Mouse (Mus musculus) megakaryocyte progenitor cell, adult 5-6 weeks (primary cell): ENCODE measurements around the gene Gm9780. TPM values are rescaled to one million over a fixed set of nuclear protein-coding genes. Genes with fewer than 3 reads are reported as not detected.
"Not testable (repeated sequence)": the region's sequence is repeated elsewhere in the genome, so short reads cannot be mapped to it uniquely, and the experiment has no call there.

Source experiments
- ATAC-seq: replicated peaks from 2 replicates; pipeline ENCODE4 v1.8.0; 2016; ENCODE audit warnings: mild to moderate bottlenecking, moderate TSS enrichment, inconsistent platforms; ENCODE audit not compliant: poor library complexity
- total RNA-seq, 2 experiments: library from RNA; stranded (forward) in 1 of 2; stranded (reverse) in 1 of 2; fragments of 157-497, 149-512 nt in 1 of 2; fragments of 200-1000 nt in 1 of 2; gene quantifications; 2 replicates each; pipeline versions ENCODE4 v1.2.3 to v1.2.4; 2015 to 2017

Gene Gm9780
- total RNA-seq, 2 experiments from 2014 or later, result not detected

DNA sequence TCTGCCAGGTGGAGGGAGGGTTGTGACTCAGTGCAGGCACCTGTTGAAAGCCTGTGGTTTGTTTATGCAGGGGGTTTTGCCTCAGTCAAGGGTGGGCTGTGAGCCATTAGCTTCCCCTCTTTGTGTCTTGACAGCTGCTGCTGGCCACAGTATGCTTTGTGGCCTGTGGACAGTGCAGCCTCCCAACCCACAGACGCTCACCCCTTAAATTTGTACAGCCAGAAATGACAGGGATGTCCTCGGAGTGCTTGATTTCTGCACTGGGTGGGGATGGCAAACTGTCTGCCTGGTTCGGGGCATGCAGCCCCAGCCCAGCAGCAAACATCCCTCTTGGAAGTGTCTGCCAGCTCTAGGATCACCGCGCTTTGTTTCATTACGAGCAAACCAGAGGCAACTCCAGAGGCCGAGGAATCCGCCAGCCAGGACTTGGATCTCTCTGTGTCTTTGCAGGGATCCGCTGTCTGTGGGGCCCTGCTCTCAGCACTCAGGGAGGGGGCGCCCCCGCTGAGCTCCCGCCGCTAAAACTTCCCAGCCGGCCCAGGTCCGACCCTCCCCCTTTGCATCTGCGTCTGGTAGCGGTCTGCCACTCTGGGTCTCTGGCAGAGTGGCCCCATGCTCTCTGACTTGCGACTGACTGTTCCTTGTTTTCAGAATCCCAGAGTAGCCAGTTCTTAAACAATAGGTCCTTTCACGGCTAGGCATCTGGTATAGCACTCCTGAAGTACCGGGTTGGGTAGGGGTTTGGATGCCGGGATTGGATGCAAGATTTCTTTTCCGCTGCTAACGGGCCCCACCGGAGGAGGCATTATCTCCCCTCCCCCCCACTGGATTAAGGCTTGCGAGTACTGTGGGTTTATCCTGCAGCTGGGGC is 63.9 kb downstream of the Gm9780 start, which contains the start of gene Duxbl1:
Gene Duxbl1 (plus strand): TSS at position 207 of the 871 bp plus-strand sequence.
- ATAC-seq, result not testable (repeated sequence)

Other genes with a start within 250 kb of the Gm9780 start
- 36.5 and 37.1 TPM in 2 replicates for gene Anxa11, start 200.6 kb downstream of the Gm9780 start, total RNA-seq (2015)
- gene Anxa11, start 200.6 kb downstream of the Gm9780 start, total RNA-seq (2017), result 7.3 and 8.1 TPM in 2 replicates
- gene Plac9a, start 139.6 kb downstream of the Gm9780 start, total RNA-seq (2015), result not detected in 2 replicates
- gene Plac9a, start 139.6 kb downstream of the Gm9780 start, total RNA-seq (2017), result not detected in 2 replicates
- 12.2 and 18.6 TPM in 2 replicates for gene Tmem254a, start 115.0 kb downstream of the Gm9780 start, total RNA-seq (2015)
- gene Tmem254a, start 115.0 kb downstream of the Gm9780 start, total RNA-seq (2017), result 1.0 and 1.2 TPM in 2 replicates
- gene Cphx1, start 104.4 kb downstream of the Gm9780 start, total RNA-seq (2015), result not detected in 2 replicates
- not detected in 2 replicates for gene Cphx1, start 104.4 kb downstream of the Gm9780 start, total RNA-seq (2017)
- gene Duxbl1, start 64.1 kb downstream of the Gm9780 start, total RNA-seq (2015), result not detected in 2 replicates
- not detected in 2 replicates for gene Duxbl1, start 64.1 kb downstream of the Gm9780 start, total RNA-seq (2017)
- gene Tmem254c, start 24.6 kb upstream of the Gm9780 start, total RNA-seq (2015), result 44.1 and 46.7 TPM in 2 replicates
- gene Tmem254c, start 24.6 kb upstream of the Gm9780 start, total RNA-seq (2017), result 22.2 and 38.6 TPM in 2 replicates
- not detected in 2 replicates for gene Cphx2, start 38.8 kb upstream of the Gm9780 start, total RNA-seq (2015)
- not detected in 2 replicates for gene Cphx2, start 38.8 kb upstream of the Gm9780 start, total RNA-seq (2017)
- not detected in 2 replicates for gene Cphx3, start 39.6 kb upstream of the Gm9780 start, total RNA-seq (2015)
- not detected in 2 replicates for gene Cphx3, start 39.6 kb upstream of the Gm9780 start, total RNA-seq (2017)
- not detected in 2 replicates for gene Duxbl2, start 75.6 kb upstream of the Gm9780 start, total RNA-seq (2015)
- gene Duxbl2, start 75.6 kb upstream of the Gm9780 start, total RNA-seq (2017), result not detected in 2 replicates
- not detected in 2 replicates for gene Plac9b, start 139.8 kb upstream of the Gm9780 start, total RNA-seq (2015)
- gene Plac9b, start 139.8 kb upstream of the Gm9780 start, total RNA-seq (2017), result not detected in 2 replicates
- gene Tmem254b, start 164.3 kb upstream of the Gm9780 start, total RNA-seq (2015), result 29.8 TPM in 1 of 2 replicates, not detected in the other
- gene Tmem254b, start 164.3 kb upstream of the Gm9780 start, total RNA-seq (2017), result 2.8 and 10.7 TPM in 2 replicates
- gene Duxbl3, start 215.3 kb upstream of the Gm9780 start, total RNA-seq (2015), result not detected in 2 replicates
- gene Duxbl3, start 215.3 kb upstream of the Gm9780 start, total RNA-seq (2017), result not detected in 2 replicates